Mouse (Mus musculus): ENCODE measurements around the gene Dapk2.

Gene Dapk2

GRCm38 (mm10) chr9:66142265-66142664 is 15.8 kb upstream of the Dapk2 start:
- no peak for DNase-seq (ENCODE audit: low read depth in 1 of 2, low spot score in 2 of 2)

GRCm38 (mm10) chr9:66144248-66144647 is 13.8 kb upstream of the Dapk2 start:
- no peak for DNase-seq (ENCODE audit: low read depth in 1 of 2, low spot score in 2 of 2)

- DNase-seq (ENCODE audit: low read depth in 1 of 2, low spot score in 2 of 2), result no peak
These were observed 11.9 kb upstream of the Dapk2 start for GRCm38 (mm10) chr9:66146141-66146540.

DNA sequence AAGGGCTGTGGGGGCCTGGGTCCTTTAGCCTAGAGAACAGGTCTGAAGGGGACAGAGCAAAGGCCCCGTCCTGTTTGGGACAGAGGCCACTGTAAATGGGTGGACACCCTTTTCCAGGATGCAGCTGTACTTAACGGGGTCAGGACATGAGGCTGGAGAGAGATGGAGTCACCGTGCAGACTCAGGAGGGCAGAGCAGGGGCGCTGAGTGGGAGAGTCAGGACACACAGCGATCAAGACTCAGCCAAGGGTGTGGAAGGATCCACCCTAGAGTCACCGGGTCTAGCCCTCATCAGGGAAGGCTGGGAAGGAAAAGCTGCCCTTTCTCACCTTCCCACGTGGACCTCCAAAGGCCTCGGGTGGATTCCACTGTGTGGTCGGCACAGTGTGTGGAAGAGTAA is 6.0 kb upstream of the Dapk2 start:
- DNase-seq (ENCODE audit: low read depth in 1 of 2, low spot score in 2 of 2), result no peak

DNA sequence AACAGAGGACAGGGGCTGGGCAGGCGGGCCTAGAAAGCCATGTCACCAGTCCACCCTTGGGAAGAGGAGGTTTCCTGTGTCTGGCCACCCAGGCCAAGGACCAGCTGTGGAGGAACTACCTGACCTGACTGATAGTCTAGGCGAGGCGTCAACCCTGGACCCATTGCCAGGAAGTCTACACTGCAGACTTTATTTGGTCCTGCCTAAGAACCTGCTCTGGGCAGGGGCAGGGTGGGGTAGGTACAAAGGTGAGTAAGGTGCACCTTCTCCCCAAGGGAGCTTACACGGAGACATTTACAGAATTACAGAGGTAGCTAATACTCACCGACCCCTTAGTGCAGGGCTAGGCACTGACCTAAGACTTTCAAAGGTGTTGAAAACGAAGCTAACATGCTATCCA is 4.4 kb upstream of the Dapk2 start:
- DNase-seq (ENCODE audit: low read depth in 1 of 2, low spot score in 2 of 2), result no peak

DNA sequence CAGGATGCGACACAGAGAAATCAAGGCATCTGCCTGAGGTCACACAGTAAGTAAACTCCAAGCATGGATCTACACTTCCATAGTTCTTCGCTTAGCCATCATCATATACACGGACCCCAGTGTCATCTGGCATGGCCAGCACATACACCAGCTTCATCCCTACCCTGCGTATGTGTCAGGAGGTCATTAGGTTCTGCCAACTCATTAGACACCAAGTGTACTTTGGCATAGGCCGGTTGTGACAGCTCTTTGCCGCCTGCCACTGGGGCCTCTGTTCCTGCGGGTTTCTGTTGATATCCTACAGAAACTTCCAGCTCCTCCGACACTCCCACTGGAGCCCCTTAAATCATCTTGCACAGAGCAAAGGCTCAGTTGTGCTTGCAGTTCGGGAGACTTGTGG is 4.0 kb upstream of the Dapk2 start:
- no peak for DNase-seq (ENCODE audit: low read depth in 1 of 2, low spot score in 2 of 2)

DNA sequence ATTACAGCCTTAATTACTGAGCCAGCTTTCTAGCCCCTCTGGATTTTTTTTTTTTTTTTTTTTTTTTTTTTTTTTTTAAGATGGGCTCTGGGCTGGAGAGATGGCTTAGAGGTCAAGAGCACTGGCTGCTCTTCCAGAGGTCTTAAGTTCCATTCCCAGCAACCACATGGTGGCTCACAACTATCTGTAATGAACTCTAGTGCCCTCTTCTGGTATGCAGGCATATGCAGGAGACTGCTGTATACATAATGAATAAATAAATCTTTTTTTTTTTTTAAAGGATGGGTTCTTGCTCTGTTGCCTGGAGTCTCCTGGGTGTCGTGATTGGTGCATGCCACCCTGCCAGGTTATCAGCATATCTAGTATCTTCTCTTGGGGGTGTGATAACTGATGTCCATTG is 2.5 kb upstream of the Dapk2 start:
- DNase-seq (ENCODE audit: low read depth in 1 of 2, low spot score in 2 of 2), result no peak

- DNase-seq (ENCODE audit: low read depth in 1 of 2, low spot score in 2 of 2), result no peak
These were observed 935 bp downstream of the Dapk2 start for GRCm38 (mm10) chr9:66158885-66159430.

- DNase-seq (ENCODE audit: low read depth in 1 of 2, low spot score in 2 of 2), result no peak
These were observed 2.1 kb downstream of the Dapk2 start for GRCm38 (mm10) chr9:66160155-66160554.

DNA sequence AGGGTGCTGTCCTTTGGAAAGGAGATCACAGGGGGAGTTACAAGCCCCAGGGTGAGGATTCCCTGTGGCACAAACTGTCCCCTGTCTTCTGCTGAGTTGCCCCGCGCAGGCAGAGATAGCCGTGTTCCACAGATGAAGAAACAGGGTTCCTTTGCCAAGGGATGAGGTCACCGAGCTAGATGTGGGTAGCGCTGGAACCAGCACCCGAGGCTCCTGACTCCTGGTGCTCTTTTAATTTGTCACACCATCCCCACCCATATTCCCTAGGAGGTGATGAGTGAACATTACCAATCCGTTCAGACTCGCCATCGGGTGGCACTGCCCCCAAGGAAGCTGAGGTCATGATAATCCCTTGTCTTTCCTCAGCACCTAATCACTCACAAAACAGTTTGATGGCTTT is 5.0 kb downstream of the Dapk2 start:
- DNase-seq (ENCODE audit: low read depth in 1 of 2, low spot score in 2 of 2), result no peak

DNA sequence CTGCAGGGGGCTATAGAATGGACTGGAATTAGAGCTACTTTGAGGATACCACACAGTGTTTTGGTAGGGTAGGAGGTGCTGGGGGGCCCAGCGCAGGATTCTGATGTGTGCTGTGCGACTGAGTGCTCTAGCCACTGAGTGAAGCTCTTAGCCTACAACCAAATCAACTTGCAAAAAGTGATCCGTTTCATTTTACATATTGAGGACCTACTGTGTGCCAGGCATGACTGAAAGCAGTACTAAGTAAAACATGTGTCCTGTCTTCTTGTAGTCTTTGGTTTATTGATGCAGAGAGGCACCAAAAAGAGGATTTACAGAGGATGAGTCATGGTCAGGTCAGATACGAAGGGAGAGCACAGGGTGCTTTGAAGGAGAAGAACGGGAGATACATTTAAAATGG is 9.2 kb downstream of the Dapk2 start:
- no peak for DNase-seq (ENCODE audit: low read depth in 1 of 2, low spot score in 2 of 2)

DNA sequence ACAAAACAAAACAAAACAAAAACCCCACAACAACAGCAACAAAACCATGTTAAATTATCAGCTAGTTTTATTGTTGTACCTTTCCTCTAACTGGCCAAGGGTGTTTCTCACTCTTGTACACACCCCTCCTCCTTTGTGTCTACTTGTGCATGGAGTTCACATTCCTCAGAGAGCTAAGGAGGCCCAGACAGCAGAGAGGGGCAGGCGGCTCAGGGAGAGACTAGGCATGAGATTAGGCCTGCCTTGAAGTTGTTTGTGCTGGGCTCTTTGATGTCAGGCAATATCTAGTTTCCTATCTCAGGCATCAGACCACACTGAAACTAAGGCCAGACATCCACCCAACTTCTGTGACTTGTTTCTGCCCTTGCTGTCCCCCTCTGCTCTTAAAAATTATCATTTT is 10.2 kb downstream of the Dapk2 start:
- DNase-seq (ENCODE audit: low read depth in 1 of 2, low spot score in 2 of 2), result no peak

DNA sequence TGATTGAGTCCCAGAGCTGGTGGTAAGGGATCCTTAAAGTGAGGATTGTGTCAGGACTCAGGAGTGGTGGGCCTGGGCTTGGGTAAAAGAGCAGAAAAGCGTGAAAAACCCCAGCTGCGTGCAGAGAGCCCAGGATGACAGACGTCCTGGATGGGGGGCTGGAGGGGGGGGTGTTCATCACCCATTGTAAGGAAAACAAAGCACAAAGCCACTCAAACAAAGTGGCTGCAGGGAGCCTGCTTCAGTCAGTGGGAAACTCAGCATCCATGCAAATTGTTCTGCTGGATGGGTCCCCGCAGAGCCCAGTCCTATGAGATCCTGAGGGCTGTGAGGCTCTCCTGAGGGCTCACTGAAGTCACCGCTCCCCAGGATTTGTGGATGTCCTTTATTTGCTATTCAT is 12.5 kb downstream of the Dapk2 start:
- DNase-seq (ENCODE audit: low read depth in 1 of 2, low spot score in 2 of 2), result no peak

- DNase-seq (ENCODE audit: low read depth in 1 of 2, low spot score in 2 of 2), result no peak
These were observed 13.4 kb downstream of the Dapk2 start for GRCm38 (mm10) chr9:66171275-66171921.

GRCm38 (mm10) chr9:66173316-66173855 is 15.4 kb downstream of the Dapk2 start:
- DNase-seq (ENCODE audit: low read depth in 1 of 2, low spot score in 2 of 2), result no peak

- no peak for DNase-seq (ENCODE audit: low read depth in 1 of 2, low spot score in 2 of 2)
These were observed 17.0 kb downstream of the Dapk2 start for GRCm38 (mm10) chr9:66174985-66175384.

DNA sequence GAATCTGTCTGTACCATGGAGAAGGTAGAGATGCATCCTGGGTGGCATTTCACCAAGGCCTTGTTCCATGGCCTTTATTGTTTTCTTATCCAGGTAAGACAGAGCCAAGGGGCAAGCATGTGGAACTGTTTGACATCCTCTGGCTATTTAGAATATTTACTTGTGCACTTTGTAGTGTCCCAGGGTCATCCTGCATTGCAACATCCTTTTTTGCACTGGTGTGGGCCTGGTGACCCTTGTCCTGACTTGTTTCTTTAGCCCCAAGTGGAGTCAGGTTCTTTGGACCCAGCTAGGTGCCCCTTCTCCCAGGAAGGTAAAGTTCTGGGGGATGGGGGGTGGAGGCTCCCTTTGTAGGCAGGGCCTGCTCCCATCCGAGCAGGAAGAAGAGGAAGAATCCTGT is 20.0 kb downstream of the Dapk2 start:
- DNase-seq (ENCODE audit: low read depth in 1 of 2, low spot score in 2 of 2), result no peak

DNA sequence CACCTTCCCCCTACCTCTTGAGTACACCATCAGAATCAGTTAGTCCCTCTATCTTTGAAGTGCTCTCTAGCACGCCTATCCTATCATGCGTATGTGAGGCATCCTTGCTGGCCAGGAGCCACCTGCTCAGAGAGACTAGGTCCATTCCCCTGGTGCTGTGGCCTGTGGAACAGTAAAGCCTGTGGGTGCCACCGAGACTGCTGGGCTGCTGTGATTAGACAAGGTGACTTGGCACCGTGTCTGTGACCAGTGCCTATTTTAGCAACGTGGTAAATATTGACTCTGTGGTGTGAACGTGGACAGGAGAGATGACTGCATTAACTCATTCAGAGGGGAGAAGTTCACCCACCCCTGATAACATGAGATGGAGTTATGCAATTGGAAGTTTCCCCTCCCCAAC is 21.8 kb downstream of the Dapk2 start:
- no peak for DNase-seq (ENCODE audit: low read depth in 1 of 2, low spot score in 2 of 2)

DNA sequence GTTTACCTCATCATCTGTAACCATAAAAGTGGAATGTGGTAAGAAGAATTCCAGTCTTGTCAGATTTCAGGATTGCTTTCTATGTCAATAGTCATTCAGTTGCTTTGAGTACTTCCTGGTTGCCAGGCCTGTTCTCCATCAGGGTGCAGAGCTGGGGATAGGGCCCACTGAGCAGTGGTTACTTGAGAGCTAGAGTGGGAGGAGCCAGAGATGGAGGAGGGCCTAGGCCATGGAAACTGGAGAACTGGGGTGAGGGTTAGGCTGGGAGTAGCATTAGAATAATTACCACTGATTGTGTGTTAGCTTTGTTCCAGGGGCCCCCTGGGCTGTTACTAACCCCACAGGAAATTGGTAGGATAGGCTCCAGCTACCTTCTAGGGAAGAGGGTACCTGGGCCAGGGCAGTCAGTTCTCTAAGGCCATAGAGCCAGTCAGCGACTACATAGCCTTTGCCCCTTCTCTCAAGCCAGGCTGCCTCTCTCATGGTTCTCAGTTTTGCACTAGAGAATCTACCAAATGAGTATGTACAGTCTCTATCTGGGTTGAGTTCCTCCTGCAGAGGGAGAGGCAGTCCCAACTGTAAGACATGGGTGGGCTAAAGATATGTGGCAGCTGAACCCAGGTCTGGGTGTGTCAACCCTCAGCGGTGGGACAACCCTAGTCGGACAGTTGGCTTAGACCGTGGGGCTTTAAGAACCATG is 23.3 kb downstream of the Dapk2 start:
- no peak for DNase-seq (ENCODE audit: low read depth in 1 of 2, low spot score in 2 of 2)

GRCm38 (mm10) chr9:66181826-66182678 is 24.0 kb downstream of the Dapk2 start:
- no peak for DNase-seq (ENCODE audit: low read depth in 1 of 2, low spot score in 2 of 2)

GRCm38 (mm10) chr9:66182679-66182993 is 24.6 kb downstream of the Dapk2 start:
- DNase-seq (ENCODE audit: low read depth in 1 of 2, low spot score in 2 of 2), result no peak

DNA sequence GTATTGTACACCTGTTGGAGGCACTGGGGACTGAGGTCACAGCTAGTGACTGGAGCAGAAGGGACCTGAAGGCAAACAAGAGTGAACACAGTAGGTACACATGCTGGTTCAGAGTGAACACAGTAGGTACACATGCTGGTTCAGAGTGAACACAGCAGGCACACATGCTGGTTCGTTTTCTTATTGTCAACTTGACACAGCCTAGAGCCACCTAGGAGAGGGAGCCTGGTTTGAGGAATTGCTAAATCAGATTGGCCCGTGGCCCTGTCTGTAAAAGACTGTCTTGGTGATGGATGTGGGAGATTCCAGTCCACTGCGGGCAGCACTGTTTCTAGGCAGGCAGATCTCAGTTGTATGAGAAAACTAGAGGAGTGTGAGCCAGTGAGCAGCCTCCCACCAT is 25.0 kb downstream of the Dapk2 start:
- no peak for DNase-seq (ENCODE audit: low read depth in 1 of 2, low spot score in 2 of 2)
